Mouse (Mus musculus) left cerebral cortex, adult 8-10 months (tissue): ENCODE measurements around the gene Cwh43. TPM values are rescaled to one million over a fixed set of nuclear protein-coding genes. Genes with fewer than 3 reads are reported as not detected.
A peak's percentile ranks its signal among the peaks of the same experiment; 100 is the strongest.
"Not testable (repeated sequence)": the region's sequence is repeated elsewhere in the genome, so short reads cannot be mapped to it uniquely, and the experiment has no call there.

Experiments used
- DNase-seq, 2 experiments: peaks; one replicate each; pipeline ENCODE4 v3.0.0; 2022; ENCODE audit warnings: low spot score in 2 of 2
- total RNA-seq, 4 experiments: library from RNA; stranded (reverse); gene quantifications; 2 replicates each; pipeline ENCODE4 v1.2.4; 2022

The Cwh43 gene
- total RNA-seq, 4 experiments from 2014 or later: 2.1 to 4.4 (median 2.7) TPM

DNA sequence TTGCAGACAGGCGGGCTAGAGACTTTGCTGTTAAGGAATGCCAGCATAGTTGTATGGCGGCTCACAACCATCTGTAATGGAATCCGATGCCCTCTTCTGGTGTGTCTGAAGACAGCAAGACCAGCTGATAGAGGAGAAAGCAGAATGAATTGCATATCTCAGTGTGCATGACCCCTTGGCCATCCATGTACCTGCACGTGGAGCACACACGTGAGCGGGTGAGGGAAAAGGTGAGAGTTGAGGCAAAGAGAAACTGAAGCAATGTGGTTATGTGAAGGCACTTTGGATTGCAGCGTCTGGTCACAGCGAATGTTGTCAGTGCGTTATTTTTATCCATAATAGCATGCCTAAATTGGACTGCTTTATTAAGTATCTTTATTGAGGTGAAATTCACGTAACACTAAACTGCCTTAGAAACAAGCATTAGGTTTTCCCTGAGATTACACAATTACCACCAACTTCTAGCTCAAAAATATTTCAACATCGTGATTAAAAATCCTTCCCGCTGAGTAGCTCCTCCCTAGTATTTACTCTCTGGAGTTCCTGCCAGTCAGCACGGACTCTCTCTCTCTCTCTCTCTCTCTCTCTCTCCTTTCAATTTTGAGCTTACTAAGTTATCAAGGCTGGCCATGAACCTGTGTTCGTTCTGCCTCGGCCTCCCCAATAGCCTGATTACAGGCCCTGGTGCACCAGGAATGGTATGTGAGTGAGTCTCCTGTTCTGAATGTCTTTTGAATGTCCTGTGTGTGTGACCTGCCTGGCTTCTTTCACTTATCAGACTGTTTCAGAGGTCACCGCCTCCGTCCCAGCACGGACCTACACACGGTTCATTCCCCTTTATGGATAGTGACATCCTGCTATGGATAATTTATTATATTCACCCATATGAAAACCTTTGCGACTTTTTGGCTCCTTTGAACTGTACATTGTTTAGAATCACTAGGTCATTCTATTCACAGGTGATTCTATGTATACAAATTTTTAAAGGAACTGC, 68.8 kb downstream of the Cwh43 start:
- DNase-seq: no peak

DNA sequence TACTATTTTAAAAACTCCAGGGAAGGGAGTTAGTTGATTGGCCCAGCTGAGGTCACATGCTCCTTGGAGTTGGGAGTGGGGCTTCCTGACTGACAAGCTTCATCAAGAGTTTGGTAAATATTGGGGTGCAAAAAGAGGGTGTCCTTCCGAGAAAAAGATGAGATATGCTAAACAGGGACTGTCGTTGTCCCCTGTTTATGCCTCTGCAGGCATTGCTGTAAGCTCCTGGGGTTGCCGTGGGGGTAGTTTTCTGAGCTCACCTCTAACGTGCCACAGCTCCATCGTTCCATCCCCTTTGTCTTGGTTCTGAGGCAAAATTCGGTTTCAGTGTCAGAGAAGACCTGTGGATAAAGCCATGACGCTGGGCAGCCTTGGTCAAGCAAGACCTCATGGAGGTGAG, 74.8 kb downstream of the Cwh43 start, which contains the start of gene Dcun1d4:
Dcun1d4 (plus strand) TSS at position 301 of the 400 bp plus-strand sequence.
- DNase-seq: no peak

DNA sequence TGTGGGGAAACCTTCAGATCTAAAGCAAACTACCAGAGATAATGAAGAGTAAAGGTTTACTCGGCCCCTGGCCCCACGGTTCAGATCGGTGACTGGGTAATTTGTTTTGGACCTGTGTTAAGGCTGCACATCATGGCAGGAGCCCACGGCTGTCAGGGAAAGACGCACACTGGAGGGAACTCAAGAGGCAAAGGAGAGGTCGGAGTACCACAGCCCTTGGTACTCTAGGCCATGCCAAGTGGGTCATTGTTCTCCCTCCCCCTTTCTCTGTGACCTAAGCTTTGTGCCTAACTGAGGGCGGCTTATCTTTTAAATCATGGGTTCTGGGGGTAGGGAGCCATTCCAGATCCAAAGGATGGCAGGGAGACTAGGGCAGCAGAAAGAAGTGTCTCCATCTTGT, 75.5 kb downstream of the Cwh43 start:
- DNase-seq: no peak

DNA sequence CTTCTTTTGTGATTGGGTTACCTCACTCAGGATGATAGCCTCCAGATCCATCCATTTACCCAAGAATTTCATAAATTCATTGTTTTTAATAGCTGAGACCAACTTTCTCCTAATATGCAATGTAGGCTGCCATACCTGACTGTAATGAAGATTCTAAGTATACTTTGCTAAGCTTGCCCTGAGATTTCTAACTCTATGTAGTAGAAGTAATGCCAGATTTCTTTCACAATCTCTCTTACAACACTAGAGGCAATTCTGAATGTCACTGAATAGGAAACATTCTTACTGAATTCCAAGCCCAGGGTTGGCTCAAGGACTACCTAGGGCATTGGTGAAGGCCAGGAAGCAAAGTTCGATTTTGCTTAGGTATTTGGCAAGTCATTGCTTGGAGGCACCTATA, 76.5 kb downstream of the Cwh43 start:
- not testable (repeated sequence) for DNase-seq

DNA sequence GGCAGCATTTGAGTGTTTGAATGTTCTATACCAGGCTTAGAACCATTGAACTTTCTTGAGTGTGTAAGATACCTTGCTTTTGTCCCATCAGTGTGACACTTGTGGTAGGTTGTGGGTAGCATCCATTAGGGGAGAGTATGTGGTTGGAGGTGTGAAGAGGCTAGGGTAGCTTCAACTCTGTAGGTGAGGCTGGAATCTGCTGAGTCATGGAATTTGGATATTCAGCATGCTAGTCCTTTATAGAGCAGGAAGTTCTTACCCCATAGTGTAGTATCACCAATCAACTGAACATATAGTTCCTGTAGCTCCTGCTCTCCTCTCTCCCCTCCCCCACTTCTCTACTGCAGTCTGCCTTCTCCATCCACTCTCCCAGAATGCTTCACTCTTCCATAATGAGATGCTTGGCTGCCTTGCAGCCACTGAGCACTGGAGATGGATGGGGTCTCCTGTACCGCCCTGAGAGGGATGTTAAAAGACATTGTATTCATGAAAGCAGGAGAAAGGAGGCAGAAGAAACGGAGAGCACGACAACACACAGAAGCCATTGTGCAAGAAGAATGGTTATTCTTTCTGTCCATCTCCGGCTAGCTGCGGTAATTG, 78.2 kb downstream of the Cwh43 start:
- no peak for DNase-seq

DNA sequence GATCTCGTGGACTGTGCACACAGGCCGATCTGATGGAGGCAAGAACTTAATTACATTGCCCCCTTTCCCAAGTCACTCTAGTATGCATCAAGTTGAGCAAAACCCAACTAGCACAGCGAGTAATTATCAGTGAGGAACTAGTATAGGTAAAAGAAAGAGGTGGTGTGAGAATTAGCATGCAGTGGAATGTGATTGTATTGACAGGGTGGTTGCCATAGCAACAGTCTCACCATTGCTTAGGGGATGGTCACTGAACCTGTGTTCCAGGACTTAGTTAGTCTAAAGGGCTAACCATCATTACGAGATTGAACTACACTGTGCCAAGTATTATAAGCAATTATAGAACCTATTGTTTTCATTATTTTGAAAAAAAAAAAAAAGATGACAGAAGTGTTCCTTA, 80.6 kb downstream of the Cwh43 start:
- DNase-seq: no peak

DNA sequence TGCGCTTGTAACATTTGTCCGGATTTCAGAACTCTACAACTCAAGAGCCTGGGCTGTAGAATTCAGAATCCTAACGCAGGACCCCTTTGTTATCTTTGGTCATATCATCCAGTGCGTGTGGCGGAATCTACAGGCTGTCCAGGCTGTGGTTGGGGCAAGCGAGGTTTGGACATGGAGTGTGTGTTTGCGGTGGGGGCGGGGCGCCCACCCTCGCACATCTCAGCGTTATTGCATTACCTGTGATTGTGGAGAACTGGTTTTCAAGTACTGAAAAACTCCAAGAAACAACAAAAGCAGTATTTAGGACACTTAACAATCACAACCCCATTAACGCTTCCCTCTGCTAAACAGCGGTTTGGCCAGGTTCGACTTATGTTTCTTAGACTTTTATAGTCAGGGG, 84.0 kb downstream of the Cwh43 start:
- no peak for DNase-seq

DNA sequence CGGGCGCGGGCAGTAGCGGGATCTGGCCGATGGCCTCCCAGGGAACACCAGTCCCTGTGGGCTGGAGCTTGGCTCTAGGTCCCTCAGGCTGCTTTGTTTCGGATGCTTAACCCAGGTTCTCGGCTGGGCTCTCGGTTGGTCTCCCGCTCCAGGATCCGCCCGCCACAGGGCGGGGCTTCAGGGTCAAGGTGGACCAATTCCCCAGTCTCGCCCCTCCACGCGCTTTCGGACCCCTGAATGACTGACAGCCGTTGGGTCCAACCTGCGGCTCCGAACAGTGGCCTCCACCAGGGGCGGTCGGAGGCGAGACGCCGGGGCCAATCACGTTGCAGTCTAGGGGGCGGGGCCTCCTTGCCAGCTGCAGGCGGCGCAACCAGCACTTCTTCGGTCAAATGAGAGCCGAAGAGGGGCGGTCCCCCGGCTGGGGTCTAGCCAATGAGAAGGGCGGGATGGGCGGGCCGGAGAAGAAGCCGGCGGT, 84.8 kb downstream of the Cwh43 start:
- DNase-seq: peak; percentile 95 to 100

DNA sequence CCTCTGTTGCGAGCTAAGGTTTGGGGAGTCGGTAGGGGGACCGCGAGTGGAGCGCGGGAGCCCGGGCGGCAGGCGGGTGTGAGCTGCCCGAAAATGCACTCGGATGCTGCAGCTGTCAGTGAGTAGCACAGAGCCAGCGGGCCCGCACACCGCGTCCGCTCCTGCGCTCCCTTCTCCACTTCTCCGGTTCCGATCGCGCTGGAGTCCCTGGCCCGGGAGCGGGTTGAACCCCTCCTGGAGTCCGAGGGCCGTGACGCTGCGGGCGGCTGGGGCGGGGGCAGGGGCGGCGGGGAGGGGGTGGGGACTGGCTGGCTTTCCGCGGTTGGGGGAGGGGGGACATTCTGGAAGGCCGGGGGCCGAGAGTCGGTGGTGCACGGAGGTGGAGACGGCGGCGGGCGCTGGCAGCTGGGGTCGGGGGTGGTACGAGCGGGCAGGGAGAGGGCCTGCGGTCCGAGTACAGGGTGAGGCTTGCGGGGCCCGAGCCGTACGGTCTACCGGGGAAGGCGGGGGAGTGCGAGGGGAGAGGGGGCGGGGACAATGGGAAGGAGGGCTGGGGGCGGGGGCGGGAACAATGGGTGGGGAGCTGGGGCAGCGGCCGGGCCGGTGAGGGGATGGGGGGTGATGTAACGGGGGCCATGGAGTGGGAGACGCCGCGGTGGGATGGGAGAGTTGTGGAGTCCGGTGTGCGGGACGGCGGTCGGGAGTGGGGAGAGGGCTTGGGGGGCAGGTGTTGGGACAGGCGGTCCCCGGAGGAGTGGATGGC, 85.4 kb downstream of the Cwh43 start:
- DNase-seq: peak in 1 of 2 experiments; percentile 30

DNA sequence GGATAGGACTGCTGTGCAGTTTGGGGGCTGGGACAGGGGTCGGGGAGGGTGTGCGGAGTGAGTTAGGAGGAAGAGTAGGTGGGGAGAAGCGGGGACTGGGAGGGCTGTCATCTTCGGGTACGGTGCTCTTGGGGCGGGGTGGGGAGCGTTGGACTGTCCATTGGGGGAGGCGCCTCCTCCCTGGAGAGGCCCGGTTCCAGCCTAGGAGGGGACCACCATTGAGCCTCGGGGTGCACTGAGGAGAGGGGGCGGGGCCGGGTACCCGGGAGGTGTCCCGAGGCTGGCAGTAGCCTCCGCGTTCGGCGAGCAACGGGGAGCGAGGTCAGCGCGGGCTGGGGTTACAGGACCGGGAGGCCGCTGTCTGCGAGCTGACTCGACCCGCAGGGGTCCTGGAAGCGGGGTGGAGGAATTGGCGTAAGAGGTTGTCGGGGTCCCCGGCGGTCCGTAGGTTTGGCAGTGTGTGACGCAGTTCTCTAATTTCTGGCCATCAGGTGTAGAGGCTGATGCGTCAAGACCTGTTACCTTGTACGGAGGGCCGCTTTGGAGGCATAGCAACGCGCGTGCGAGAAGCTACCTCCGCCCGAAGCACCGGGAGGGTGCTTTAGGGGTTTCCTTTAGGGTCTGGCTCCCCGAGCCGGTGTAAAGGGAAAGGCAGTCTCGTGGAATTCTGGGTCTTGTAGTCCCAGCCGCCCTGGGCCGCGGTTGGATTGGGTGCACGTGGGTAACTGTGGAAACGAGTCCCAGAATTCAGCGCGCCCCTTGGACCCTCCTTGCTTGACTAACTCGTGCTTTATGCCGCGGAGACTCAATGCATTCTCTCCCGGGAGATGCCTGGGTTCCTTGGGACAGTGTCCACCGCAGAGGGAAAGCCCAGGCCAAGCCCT, 86.2 kb downstream of the Cwh43 start:
- DNase-seq: peak; percentile 88 to 90

DNA sequence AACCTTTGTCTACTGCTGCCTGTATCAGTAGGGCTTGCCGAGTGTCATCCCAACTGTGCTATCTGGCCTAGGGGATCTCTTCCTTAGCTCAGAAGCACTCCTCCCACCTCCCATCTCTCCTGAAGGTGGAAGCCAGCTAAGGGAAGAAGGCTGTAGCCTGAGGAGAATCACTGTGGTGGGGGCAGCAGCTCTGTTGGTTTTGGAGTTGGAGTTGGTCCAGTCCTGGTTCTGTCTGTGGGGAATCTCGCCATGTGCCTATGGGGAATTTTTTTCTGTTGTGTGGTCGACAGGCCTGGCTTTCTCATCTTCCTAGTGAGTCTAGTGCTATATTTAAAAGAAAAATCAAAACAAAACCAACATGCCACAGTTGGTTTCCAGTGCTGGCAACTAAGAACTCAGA, 91.5 kb downstream of the Cwh43 start:
- peak in 1 of 2 experiments; percentile 25 for DNase-seq

DNA sequence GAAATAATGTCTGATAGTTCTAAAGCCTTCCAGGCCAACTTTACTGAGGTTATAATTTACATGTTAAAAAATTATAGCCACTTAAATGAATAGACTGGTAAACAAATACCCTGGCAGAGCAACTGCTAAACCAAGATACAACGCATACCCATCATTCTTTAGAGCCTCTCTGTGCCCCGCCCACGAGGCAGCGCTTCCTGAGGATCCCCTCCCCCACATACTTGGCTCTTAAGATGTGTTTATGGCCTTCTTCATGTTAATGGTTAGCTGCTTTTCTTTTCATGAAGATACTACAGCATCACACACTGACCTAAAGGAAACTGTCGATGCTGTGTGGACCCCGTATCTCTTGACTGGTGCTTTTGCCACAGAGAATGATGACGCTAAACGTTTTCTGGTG, 92.7 kb downstream of the Cwh43 start:
- no peak for DNase-seq

DNA sequence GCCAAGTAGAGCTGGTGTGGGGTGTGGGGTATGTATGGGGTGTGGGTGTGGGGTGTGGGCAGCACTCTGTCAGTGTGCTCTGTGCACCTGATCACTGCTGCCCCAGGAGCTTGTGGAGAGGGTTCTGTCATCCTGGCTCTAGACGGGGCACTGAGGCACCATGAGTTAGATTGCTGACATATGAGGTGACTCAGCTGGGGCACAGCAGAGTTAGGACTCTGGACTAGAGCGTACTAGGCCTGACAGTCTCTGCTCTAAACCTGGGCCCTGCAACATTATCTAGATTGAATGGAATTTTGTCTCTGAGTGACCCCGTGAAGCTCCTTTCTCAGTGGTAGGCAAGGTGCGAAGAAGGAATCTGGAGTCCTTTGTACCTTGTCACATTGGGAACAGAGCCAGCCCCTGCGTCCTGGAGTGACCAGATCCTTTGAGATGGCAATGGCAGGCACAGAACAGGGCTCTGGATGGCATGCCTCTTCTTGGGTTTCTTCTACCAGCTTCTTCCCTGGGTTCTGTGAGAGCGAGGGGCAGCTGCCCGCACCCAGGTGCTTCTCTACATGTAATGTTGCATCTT, 95.1 kb downstream of the Cwh43 start:
- DNase-seq: no peak

DNA sequence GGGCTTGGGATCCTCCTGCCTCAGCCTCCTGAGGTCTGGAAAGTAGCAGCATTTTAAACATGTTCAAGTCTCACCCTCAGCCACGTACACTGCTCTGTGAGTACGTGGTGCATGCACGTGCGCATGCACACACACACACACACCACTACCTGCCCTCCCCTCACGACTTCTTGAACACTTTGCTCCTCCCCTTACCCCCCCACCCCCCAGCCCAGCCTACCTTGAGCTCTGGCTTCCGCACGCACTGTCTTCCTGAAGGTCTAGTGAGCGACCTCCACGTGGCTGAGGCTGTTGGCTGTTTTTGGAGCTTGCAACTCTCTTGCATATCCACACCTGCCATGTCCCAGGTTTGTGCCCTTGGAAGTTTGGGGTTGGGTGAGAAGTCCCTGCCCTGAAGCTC, 96.5 kb downstream of the Cwh43 start:
- no peak for DNase-seq

Other genes with a start within 250 kb of the Cwh43 start
- gene Fryl, start 149.5 kb upstream of the Cwh43 start, total RNA-seq: 10 to 100 TPM; 58.6 to 81.9 (median 72.1) TPM
- 100 to 1,000 TPM; 447 to 503 (median 477) TPM for gene Ociad1, start 113.3 kb upstream of the Cwh43 start, total RNA-seq
- gene Ociad2, start 65.0 kb upstream of the Cwh43 start, total RNA-seq: 100 to 1,000 TPM in 1 of 4 experiments, 10 to 100 TPM in 3; 90.3 to 110 (median 94.2) TPM
- 100 to 1,000 TPM; 126 to 143 (median 129) TPM for gene Dcun1d4, start 74.9 kb downstream of the Cwh43 start, total RNA-seq
- gene Lrrc66, start 226.5 kb downstream of the Cwh43 start, total RNA-seq: not detected
- gene Sgcb, start 241.7 kb downstream of the Cwh43 start, total RNA-seq: 10 to 100 TPM; 41.5 to 51.6 (median 44.8) TPM
- 1 to 10 TPM in 2 of 4 experiments, under 1 TPM in 2; 0.48 to 1.3 (median 0.79) TPM for gene Spata18, start 245.3 kb downstream of the Cwh43 start, total RNA-seq